Mouse (Mus musculus) heart, postnatal 0 days (tissue): ENCODE data around the gene Rab5c.

Experiments used
- CTCF ChIP-seq: IDR thresholded peaks from 2 replicates; pipeline ENCODE4 v1.5.1; 2016; ENCODE audit warnings: antibody characterized with exemption, control low read depth, low read depth
- EP300 ChIP-seq: IDR thresholded peaks from 2 replicates; pipeline ENCODE4 v1.6.1; 2016; ENCODE audit warnings: antibody characterized with exemption, low read depth

DNA sequence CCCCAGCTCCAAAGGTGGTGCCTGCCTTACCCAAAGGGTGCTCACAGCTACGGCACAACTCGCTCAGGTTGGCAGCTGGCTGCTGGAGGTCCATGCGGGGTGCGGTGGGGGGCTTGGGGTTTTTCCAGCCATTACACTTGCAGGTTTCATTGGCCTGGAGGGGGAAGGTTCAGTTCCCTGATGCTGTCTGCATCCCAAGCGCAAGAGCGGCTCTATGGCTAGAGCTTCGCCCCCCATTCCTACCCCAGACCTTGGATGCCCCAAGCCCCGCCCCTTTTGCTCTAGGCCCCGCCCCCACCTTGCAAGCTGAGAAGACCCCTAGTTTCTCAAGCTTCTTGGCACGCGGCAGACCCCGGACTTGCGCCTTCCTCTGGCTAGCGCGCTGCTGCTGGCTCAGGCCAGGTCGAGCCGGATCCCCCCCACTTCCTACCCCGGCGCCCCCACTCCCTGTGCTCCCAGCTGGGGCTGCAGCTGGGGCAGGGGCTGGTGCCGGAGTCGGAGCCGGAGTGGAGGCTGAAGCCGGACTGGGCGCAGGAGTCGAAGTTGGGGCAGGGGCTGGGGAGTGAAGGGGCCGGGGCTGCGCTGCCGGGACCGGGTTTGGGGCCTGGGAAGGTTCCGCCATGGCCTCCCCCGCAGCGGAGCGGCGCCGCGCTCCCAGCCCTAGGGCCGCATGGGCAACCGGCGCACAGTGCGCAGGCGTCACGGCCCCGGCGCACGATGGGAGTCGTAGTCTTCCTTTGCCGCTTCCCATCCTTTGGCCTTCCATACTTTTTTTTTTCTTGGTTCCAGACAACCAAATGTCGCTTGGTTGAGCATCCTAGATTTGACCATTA is 26.0 kb downstream of the Rab5c start, which contains the start of gene Kat2a:
- TF ChIP-seq EP300, result no peak
- TF ChIP-seq CTCF, result no peak
